Mouse (Mus musculus) small intestine, adult 2 months (tissue): ENCODE results near the gene Cenpb.

ENCODE experiments used
- CTCF ChIP-seq: fragments of 200-500 bp; IDR thresholded peaks from 2 replicates; pipeline ENCODE4 v1.5.1; 2012; ENCODE audit warnings: low read depth, mild to moderate bottlenecking, control low read depth, inconsistent platforms, low read length, moderate library complexity, mixed read lengths; ENCODE audit not compliant: insufficient replicate concordance, insufficient read length; ENCODE audit errors: extremely low read depth
- POLR2A ChIP-seq: fragments of 200-500 bp; IDR thresholded peaks from 2 replicates; pipeline ENCODE4 v1.6.1; 2012; ENCODE audit warnings: low read depth, mild to moderate bottlenecking, control low read depth, inconsistent platforms, low read length, moderate library complexity

GRCm38 (mm10) chr2:131166172-131166571 lies 13.7 kb downstream of the Cenpb start:
- TF ChIP-seq POLR2A (no peak), CTCF (no peak)
